Mouse (Mus musculus) small intestine, adult 10 weeks (tissue): ENCODE measurements around the gene Olfr1123. TPM values are rescaled to one million over a fixed set of nuclear protein-coding genes. Genes with fewer than 3 reads are reported as not detected.

Source experiments
- polyA plus RNA-seq: library from polyadenylated mRNA; stranded (reverse); fragments of 350-450 nt; fragmentation: Illumina TruSeq; extraction: RNeasy Lipid Tissue Mini Kit (QIAGEN cat#74804); gene quantifications from one replicate; pipeline ENCODE4 v1.2.3, GENCODE M21; 2014; ENCODE audit warnings: low replicate concordance

Olfr1123 gene
- not detected for polyA plus RNA-seq

GRCm38 (mm10) chr2:87416335-87416734, at the start of gene Olfr1123:
TSS of gene Olfr1123 (plus strand) at chr2:87416635.

GRCm38 (mm10) chr2:87369595-87369994, 46.8 kb upstream of the Olfr1123 start, which contains the start of gene Olfr1121:
TSS of gene Olfr1121 (plus strand) at chr2:87369895.

GRCm38 (mm10) chr2:87385549-87385948, 30.9 kb upstream of the Olfr1123 start, which contains the start of gene Olfr1122:
TSS of gene Olfr1122 (plus strand) at chr2:87385849.

GRCm38 (mm10) chr2:87429975-87430374, 13.5 kb downstream of the Olfr1123 start, which contains the start of gene Olfr1124:
TSS of gene Olfr1124 (plus strand) at chr2:87430275.

GRCm38 (mm10) chr2:87453662-87454061, 37.2 kb downstream of the Olfr1123 start, which contains the start of gene Olfr1126:
TSS of gene Olfr1126 (plus strand) at chr2:87453962.

Other genes starting within 250 kb of the Olfr1123 start
- gene Olfr1112, start 228.8 kb upstream of the Olfr1123 start, polyA plus RNA-seq, result not detected
- not detected for gene Olfr1113, start 207.7 kb upstream of the Olfr1123 start, polyA plus RNA-seq
- gene Olfr1115, start 168.6 kb upstream of the Olfr1123 start, polyA plus RNA-seq, result not detected
- not detected for gene Olfr1116, start 149.1 kb upstream of the Olfr1123 start, polyA plus RNA-seq
- not detected for gene Olfr1118, start 109.1 kb upstream of the Olfr1123 start, polyA plus RNA-seq
- not detected for gene Olfr1120, start 61.8 kb upstream of the Olfr1123 start, polyA plus RNA-seq
- not detected for gene Olfr1121, start 46.7 kb upstream of the Olfr1123 start, polyA plus RNA-seq
- gene Olfr1122, start 30.8 kb upstream of the Olfr1123 start, polyA plus RNA-seq, result not detected
- gene Olfr1124, start 13.6 kb downstream of the Olfr1123 start, polyA plus RNA-seq, result not detected
- gene Olfr1126, start 37.3 kb downstream of the Olfr1123 start, polyA plus RNA-seq, result not detected
- gene Pramel7, start 80.5 kb downstream of the Olfr1123 start, polyA plus RNA-seq, result not detected
- gene Pramel6, start 89.9 kb downstream of the Olfr1123 start, polyA plus RNA-seq, result not detected
- not detected for gene Olfr153, start 115.2 kb downstream of the Olfr1123 start, polyA plus RNA-seq
- gene Olfr1128, start 128.9 kb downstream of the Olfr1123 start, polyA plus RNA-seq, result not detected
- gene Olfr1129, start 157.3 kb downstream of the Olfr1123 start, polyA plus RNA-seq, result not detected
- gene Olfr1130, start 189.6 kb downstream of the Olfr1123 start, polyA plus RNA-seq, result not detected
- not detected for gene Olfr1131, start 210.5 kb downstream of the Olfr1123 start, polyA plus RNA-seq
- not detected for gene Olfr1132, start 220.9 kb downstream of the Olfr1123 start, polyA plus RNA-seq
- gene Olfr1133, start 230.7 kb downstream of the Olfr1123 start, polyA plus RNA-seq, result not detected
- not detected for gene Olfr1134, start 241.8 kb downstream of the Olfr1123 start, polyA plus RNA-seq